Comparison of ENCODE assay signal across 11 mouse cellular contexts in the genomic region with DNA sequence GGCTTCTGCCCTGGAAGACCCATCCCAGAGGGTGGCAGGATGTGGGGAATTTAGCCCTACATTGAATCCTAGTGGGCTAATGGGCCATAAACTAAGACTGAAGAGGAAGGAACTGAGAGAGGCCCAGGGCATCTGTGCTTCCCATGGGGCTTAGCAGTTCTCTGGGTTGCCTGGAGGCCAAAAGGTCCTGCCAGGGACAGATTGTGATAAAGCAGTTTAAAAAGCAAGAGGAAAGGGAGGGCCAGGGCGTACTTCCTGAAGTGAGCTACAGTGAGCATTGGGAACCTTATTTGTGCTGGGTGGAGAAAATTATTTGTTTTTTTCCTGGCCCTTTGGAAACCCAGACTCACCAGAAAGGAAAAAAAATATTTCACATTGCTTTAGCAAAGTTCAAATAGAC.
DNase-seq lines count a peak whose midpoint lies in the region; ATAC-seq lines count a peak whose summit lies in the region.
"Had no signal": no experiment of that assay in that cellular context is flagged by ENCODE, and none has a peak within 500 bp of the region (broad histone marks: within the 10 kb centered on the region; RNA-seq: fewer than 3 reads in every experiment).

No protein-coding gene starts in this region.

- H3K36me3 ChIP-seq in kidney, embryonic 14.5 days (ENCODE audit: control insufficient read depth, insufficient read depth, low read length), result no peaks in the 10 kb centered on the region
- H3K36me3 ChIP-seq: embryonic facial prominence, embryonic 15.5 days; midbrain, embryonic 10.5 days had no signal

- no peak for ATAC-seq in kidney, embryonic 14.5 days (ENCODE audit: low FRiP score, low TSS enrichment)
- peak; percentile 74 for ATAC-seq in megakaryocyte, adult 5-6 weeks (ENCODE audit: poor library complexity, severe bottlenecking)
- ATAC-seq: intestine, postnatal 0 days had no signal

- no peak overlapping the region for H3K27ac ChIP-seq in kidney, embryonic 14.5 days (ENCODE audit: low read depth, low read length)
- H3K27ac ChIP-seq: embryonic facial prominence, embryonic 15.5 days; midbrain, embryonic 10.5 days had no signal

- no peaks in the 10 kb centered on the region for H3K4me1 ChIP-seq in kidney, embryonic 14.5 days (ENCODE audit: control insufficient read depth, insufficient read depth, low read length)
- H3K4me1 ChIP-seq: midbrain, embryonic 10.5 days had no signal

- H3K9me3 ChIP-seq in kidney, embryonic 14.5 days (ENCODE audit: control insufficient read depth, low read length), result no peaks in the 10 kb centered on the region
- H3K9me3 ChIP-seq: embryonic facial prominence, embryonic 15.5 days; midbrain, embryonic 10.5 days had no signal

- H3K4me3 ChIP-seq in kidney, embryonic 14.5 days (ENCODE audit: low read length), result no peak overlapping the region
- H3K4me3 ChIP-seq: embryonic facial prominence, embryonic 15.5 days; midbrain, embryonic 10.5 days had no signal

- no peak overlapping the region for H3K9ac ChIP-seq in kidney, embryonic 14.5 days (ENCODE audit: low read depth, low read length)
- H3K9ac ChIP-seq: embryonic facial prominence, embryonic 15.5 days had no signal

- no peaks in the 10 kb centered on the region for H3K27me3 ChIP-seq in kidney, embryonic 14.5 days (ENCODE audit: control insufficient read depth, insufficient read depth, low read length)
- H3K27me3 ChIP-seq: embryonic facial prominence, embryonic 15.5 days had no signal

- no peak overlapping the region for H3K4me2 ChIP-seq in kidney, embryonic 14.5 days (replicated peaks; ENCODE audit: low read depth, low read length)
- H3K4me2 ChIP-seq: embryonic facial prominence, embryonic 15.5 days had no signal

- DNase-seq in kidney, adult 11 months, result peak; percentile 60
- peak; percentile 27 for DNase-seq in c-Kit-positive CD71-positive TER-119-negative erythroid progenitor cells, embryonic 14.5 days (ENCODE audit: low read depth)
- peak; percentile 38 for DNase-seq in kidney, postnatal 10 days
- no peak for DNase-seq in layer of hippocampus, adult 9-10 months (ENCODE audit: low spot score)
- no peak for DNase-seq in B cell, adult 2 months
- DNase-seq: cerebellum, adult 8-10 months had no signal

- 65% methylated on average over 1 of the region's 1 CpGs for WGBS in kidney, embryonic 14.5 days

Comparison
In these comparisons a context has a peak if more than half of its experiments do, and no peak if none do; other contexts are left out.
1. DNase-seq: peak in kidney, adult 11 months (single experiment), c-Kit-positive CD71-positive TER-119-negative erythroid progenitor cells, embryonic 14.5 days (single experiment) and kidney, postnatal 10 days (single experiment); none in layer of hippocampus, adult 9-10 months (single experiment) and B cell, adult 2 months (0 of 2).